Mouse (Mus musculus) frontal cortex, postnatal 10 days (tissue): ENCODE results near the gene C3.

Source experiments
- DNase-seq, 2 experiments: peaks; one replicate each; pipeline ENCODE4 v3.0.0; 2022; ENCODE audit warnings: low spot score in 2 of 2, mixed read lengths in 1 of 2

C3 gene

GRCm38 (mm10) chr17:57219884-57220207 is 8.1 kb downstream of the C3 start:
- no peak for DNase-seq

- peak; percentile 31 to 59 for DNase-seq
These were observed 8.6 kb downstream of the C3 start for GRCm38 (mm10) chr17:57219167-57219883.

DNA sequence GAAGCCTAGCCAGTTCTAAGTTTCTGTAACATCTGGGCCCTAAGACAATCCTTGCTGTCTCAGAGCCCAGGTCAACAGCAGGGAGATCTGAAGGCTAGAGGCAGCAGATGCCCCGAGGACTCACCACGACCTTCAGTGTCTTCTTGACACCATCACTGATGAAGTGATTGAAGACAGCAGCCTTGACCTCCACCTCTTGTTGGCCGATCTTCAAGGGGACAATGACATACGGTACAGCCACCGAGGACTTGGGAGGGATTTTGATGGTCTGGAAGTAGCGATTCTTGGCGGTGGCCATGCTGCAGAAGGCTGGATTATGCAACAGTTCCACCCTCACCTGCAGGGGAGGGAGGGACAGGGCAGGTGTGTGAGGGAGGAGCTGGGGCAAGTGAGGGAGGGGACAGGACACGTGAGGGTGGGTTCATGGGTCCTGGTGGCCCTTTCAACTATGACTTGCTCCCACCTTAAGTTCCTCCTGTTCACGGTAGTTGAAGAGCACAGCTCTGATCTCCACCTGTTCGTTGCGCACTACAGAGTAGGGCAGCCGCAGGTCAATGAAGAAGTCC is 9.5 kb downstream of the C3 start:
- no peak for DNase-seq

GRCm38 (mm10) chr17:57214676-57215387 is 13.1 kb downstream of the C3 start:
- no peak for DNase-seq

DNA sequence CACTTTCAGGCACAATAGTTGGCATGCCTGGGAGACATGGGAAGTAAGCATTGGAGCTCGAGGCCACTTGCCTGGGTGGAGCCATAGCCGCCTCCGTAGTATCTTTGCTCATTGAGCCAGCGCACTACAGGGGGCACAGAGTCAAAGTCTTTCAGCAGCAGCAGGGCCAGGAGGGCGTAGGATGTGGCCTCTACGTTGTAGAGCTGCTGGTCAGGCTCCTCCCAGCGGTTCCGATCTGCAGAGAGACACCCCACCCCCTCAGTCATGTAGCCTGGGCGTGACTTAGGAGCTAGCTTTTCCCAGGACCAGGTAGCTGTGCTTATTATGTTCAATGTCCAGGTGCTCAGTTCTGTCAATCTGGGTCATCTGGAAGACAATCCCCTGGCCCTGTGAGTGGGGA is 16.4 kb downstream of the C3 start:
- no peak for DNase-seq

DNA sequence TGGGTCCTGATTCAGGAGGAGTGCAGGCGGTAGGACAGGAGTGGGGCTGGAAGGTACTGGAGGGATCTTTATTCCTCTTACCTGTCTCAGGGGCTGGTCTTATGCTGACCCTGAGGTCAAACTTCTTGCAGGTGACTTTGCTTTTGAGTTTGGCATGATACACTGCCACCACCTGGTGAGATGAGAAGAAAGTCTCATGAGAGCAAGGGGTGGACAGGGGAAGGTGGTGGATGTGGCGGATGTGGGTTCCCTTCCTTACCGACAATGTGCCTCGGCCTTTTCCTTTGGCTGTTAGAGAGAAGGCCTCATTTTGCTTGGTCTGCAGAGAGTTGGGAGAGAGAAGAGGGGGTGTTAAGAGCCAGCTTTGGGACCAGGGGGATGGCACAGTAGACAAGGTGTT is 18.6 kb downstream of the C3 start:
- DNase-seq, result no peak

GRCm38 (mm10) chr17:57207938-57208337 is 20.0 kb downstream of the C3 start:
- no peak for DNase-seq

GRCm38 (mm10) chr17:57201841-57202724 is 25.9 kb downstream of the C3 start:
- DNase-seq, result no peak

DNA sequence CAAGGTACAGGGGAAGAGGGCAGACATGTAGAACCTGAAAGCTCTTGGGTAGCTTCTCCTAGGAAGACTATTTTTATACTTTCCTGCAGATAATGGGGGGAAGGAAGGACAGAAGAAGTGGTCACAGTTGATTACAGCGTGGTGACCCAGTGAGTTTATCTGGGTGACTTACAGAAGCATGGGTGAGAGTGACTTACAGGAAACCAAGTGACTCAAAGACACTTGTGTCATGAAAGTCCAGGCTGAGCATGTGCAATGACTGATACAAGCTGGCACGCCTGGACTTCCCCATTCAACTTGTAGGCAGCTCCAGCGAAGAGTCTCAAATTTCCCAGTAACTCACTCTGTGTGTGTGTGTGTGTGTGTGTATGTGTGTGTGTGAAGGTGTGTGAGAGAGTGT is 29.7 kb downstream of the C3 start:
- DNase-seq, result no peak

GRCm38 (mm10) chr17:57195326-57196010 is 32.5 kb downstream of the C3 start:
- DNase-seq, result no peak

- no peak for DNase-seq
These were observed 33.2 kb downstream of the C3 start for GRCm38 (mm10) chr17:57194771-57195170.

DNA sequence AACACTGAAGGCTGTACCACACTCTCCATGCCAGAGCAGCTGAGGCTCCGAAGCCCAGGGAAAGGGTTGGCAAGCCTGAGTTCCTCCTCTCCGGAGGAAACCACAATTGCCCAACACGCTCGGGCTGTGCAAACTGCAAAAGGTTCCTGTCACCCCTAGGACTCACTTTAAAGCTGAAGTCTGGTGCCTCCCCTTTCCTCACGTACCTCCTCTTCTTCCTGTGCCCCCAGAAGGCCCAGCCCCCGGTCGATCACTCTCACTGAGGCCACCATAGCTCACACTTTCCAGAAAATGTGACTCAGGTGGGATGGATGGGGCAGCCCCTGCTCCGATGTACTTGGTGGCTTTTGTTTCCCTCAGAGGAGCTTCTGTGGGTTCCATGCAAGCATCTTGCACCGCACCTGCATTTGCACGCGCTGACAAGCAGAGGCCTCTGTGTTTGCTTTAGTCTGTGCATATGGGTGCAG is 33.9 kb downstream of the C3 start, which contains the start of gene Tnfsf14:
TSS of gene Tnfsf14 (minus strand) at position 137 of the 467 bp plus-strand sequence.
- no peak for DNase-seq

DNA sequence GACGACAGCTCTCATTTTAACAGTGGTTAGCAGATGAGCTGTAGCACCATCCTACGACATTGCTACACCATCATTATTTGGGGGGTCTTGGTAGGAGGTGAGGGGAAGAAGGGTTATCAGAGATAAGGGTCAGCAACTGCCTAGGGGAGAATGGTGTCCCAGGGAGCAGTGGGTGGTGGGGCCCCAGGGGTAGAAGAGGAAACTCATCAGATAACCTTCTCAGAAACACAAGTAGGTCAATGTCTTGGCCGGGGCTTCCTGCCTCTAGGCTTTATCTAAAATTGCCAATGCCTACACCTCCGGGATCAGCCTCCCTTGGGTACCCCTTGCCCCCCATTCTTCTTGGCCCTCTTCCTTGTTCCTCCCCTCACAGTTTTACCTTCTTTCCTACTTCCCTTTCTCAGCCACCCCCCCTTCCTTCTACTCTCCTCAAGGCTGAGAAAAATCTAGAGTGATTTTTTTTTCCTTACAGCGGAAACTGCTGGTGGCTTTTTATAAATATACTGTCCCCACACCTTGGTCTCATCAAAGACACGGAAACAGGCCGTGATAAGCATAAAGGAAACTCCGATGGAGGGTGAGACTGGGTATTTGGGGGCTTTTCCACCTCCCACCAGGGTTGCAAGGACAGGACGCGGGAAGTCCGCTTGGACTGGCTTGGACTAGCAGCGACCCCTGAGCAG is 39.3 kb downstream of the C3 start:
- no peak for DNase-seq

DNA sequence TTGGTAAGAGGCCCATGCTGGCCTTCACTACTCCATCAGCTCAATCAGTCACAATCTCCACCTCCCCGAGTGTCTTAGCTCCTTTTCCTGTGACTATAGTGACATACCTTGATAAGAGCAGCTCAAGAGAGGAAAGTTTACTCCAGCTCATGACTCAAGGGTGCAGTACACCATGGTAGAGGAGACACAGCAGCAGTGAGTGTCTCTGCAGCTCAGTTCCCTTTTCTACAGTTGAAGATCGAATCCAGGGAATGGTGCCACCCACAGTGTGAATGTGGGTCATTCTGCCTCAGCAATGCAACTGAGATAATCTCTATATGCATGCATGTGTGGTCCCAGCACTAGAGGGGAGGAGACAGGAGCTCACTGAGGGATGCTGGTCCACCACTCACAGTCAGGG is 42.3 kb downstream of the C3 start:
- no peak for DNase-seq

GRCm38 (mm10) chr17:57182871-57183270 is 45.1 kb downstream of the C3 start:
- no peak for DNase-seq

- DNase-seq, result no peak
These were observed 47.6 kb downstream of the C3 start for GRCm38 (mm10) chr17:57180363-57180762.

DNA sequence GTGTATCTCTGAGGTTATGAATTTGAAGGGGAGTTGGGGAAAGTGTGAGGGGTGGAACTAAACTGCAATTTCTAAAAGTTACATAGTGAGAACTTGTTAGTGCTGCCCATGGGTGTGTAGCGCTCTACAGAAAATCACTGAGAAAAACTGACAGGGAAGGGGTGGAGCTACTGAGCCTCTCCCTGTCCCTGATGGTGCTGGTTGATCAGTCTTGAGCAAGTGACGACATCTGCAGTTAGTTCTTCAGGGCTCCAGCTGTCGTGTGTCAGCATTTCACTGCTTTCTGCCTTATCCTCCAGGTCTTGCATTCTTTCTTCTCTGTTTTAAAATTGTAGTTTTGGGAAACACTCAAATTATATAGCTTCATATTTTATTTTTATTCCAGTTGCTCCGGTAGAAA is 54.6 kb downstream of the C3 start:
- DNase-seq, result no peak

GRCm38 (mm10) chr17:57172378-57172777 is 55.6 kb downstream of the C3 start:
- no peak for DNase-seq

DNA sequence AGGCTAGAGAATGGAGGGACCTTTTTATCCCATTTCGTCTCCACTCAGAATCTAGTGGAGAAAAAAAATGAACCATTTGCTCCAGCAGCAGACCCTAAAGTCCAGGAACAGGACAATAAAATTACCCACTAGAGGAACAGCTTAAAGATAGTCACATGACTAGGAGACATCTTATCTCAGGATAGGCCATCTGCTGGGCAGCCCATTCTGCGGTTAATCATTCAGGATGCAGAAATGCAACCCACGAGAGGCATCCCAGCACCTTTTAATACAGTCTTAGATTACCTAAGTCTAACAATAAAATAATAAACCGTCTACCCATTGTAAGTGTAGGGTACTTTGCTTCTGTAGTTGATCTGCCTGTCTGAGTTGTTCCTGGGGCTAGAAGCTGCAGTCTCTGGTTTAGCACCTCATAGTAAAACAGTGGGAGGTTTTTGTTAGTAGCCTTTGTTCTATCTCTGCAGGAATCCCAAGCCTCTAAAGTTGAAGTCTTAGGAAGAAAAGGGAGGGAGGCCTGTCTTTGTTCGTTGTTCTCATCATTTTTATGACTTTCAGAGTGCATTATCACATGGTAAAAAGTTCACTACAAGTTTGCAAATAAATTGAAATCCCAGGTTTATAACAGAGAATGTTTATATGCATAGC is 57.2 kb downstream of the C3 start:
- DNase-seq, result no peak
